Mouse (Mus musculus): ENCODE results near the gene 1520401A03Rik. TPM values are rescaled to one million over a fixed set of nuclear protein-coding genes. Genes with fewer than 3 reads are reported as not detected.
"Not testable (repeated sequence)": the region's sequence is repeated elsewhere in the genome, so short reads cannot be mapped to it uniquely, and the experiment has no call there.

Gene 1520401A03Rik
- not detected in 2 replicates for polyA plus RNA-seq (2015; fragmentation: Nextera tagmentation; extraction: Ambion mirVana)

DNA sequence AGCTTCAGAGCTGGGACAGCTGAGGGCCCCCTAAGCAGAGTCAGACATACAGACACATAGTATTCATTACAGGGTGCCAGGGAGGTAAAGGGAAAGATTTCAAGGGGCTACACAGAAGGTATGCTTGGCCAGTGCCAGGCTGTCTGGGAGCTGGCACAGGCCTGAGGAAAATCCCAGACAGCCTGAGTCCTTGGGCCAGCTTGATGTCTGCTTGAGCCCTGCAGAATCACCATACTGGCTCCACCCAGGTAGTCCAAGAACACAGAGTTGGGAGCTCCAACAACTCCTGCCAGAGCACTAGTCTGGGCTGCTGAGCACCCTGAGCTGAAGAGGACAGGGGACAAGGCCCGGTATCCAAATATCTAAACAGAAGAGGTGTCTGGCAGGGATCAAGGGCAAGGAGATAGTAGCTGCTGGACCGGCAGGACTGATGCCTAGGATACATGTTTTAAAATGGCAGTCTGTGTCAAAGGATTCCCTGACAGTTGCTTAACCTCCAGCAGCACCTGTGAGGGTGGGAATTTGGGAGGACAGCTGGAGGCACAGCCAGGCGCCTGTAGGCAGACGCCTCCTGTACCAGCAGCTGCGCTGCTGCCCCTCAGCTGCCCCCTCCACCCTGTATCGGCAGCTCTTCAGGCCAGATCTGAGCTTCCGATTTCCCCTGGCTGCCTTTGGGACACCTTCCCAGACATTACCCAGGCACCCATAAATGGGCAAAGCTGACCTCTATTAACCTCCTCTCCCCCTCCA lies at the start of gene 1520401A03Rik:
TSS of gene 1520401A03Rik (minus strand) at position 408 of the 750 bp plus-strand sequence.
- no peak within 1 kb of the TSS for H3K9ac ChIP-seq (replicated peaks)
- no peaks in the 10 kb centered on the region for H3K36me3 ChIP-seq
- no peak for ATAC-seq (replicated peaks)
- no peak within 1 kb of the TSS for H3K4me2 ChIP-seq (replicated peaks)
- no peak within 1 kb of the TSS for H3K27ac ChIP-seq (replicated peaks)
- no peaks in the 10 kb centered on the region for H3K27me3 ChIP-seq
- H3K4me3 ChIP-seq, result no peak within 1 kb of the TSS
- H3K9me3 ChIP-seq, result no peaks in the 10 kb centered on the region
- peaks cover 14% of the 10 kb centered on the region for H3K4me1 ChIP-seq
- WGBS, result 83% methylated on average over 7 of the region's 7 CpGs

DNA sequence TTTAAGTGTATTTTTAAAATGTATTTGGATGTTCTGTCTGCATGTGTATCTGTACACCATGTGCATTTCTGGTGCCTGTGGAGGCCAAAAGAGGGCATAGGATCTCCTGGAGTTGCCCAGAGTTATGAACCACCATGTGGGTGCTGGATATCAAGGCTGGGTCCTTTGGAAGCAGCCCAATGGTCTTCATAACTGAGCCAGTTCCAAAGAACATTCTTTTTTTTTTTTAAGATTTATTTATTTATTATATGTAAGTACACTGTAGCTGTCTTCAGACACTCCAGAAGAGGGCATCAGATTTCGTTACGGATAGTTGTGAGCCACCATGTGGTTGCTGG lies 49.6 kb upstream of the 1520401A03Rik start:
- H3K27me3 ChIP-seq; ATAC-seq (replicated peaks); H3K9ac ChIP-seq (replicated peaks); H3K36me3 ChIP-seq; H3K9me3 ChIP-seq: not testable (repeated sequence)
- peak overlapping the region; percentile 50 for H3K4me2 ChIP-seq (replicated peaks)
- H3K4me3 ChIP-seq, result peak overlapping the region; percentile 96
- WGBS, result 85% methylated on average over 2 of the region's 2 CpGs
- H3K4me1 ChIP-seq, result peaks cover 21% of the 10 kb centered on the region
- H3K27ac ChIP-seq (replicated peaks), result peak overlapping the region; percentile 56

DNA sequence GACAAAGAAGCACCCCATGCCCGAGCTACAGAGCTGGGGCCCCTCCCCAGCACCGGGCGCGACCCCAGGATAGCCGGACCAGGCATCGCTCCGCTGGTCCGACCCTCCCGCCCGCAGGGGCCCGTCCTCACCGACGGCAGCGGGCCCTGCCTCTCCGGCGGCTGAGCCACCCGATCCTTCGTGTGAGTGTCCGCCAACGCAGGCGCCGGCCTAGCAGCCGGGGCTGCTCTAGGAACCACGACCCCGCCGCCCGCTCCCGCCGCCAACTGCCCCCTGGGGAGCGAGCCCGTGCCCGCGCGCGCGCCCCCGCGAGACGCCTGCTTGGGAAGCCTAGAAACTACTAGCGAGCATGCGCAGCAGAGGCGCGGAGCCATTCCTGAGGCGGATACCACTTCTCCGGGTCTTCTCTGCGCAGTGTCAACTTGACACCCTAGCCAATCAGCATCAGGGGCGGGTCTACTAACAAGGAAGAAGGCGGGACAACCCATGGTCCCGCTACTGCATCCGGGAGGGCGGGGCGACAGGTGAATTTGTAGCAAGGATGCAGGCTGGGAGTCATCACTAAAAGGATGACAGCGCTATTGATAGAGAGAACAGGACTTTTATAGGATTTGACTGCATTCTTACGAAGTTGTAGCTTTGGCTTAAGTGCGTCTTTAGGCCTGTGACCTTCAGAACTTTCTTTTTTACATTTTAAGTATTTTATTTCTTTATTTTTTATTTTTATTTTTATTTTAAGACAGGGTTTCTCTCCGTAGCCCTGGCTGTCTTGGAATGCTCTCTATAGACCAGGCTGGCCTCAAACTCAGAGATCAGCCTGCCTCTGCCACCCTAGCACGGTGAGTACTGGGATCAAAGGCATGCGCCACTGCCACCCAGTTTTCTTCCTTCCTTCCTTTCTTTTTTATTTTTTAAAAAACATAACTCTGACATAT lies 49.0 kb upstream of the 1520401A03Rik start, which contains the start of gene Flywch1:
TSS of gene Flywch1 (minus strand) at position 319 of the 935 bp plus-strand sequence.
- Histone ChIP-seq H3K36me3 (no peaks in the 10 kb centered on the region; the same call in 1 of the 2 replicates), H3K9ac (replicated peaks) (peak within 1 kb of the TSS; percentile 98), H3K4me3 (peak within 1 kb of the TSS; percentile 96), H3K4me2 (replicated peaks) (peak within 1 kb of the TSS; percentile 50), H3K27me3 (no peaks in the 10 kb centered on the region), H3K4me1 (peaks cover 21% of the 10 kb centered on the region), H3K27ac (replicated peaks) (peak within 1 kb of the TSS; percentile 85), H3K9me3 (no peaks in the 10 kb centered on the region)
- ATAC-seq (replicated peaks), result peak; percentile 99
- WGBS, result 4% methylated on average over 58 of the region's 58 CpGs

DNA sequence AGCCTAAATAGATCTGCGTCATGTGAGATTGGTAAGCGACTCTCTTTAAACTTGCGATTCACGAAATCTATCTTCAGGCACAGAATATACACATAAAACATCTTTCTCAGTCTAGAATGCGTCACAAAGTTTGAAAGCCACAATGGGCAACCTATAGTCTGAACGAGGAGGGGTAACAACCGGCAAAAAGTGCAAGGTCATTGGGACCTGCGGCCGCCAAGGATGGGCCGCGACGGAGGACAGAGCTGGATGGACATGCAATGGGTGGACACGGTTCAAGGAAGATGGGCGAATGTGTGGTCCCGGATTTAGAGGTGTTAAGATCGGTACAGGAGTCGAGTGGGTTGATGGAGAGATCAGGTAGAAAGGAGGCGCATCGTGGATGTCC lies 48.3 kb upstream of the 1520401A03Rik start:
- ATAC-seq (replicated peaks), result no peak
- Histone ChIP-seq H3K4me3 (peak overlapping the region; percentile 96), H3K36me3 (no peaks in the 10 kb centered on the region; the same call in 1 of the 2 replicates), H3K4me2 (replicated peaks) (peak overlapping the region; percentile 50), H3K27me3 (no peaks in the 10 kb centered on the region), H3K9ac (replicated peaks) (peak overlapping the region; percentile 98), H3K9me3 (no peaks in the 10 kb centered on the region), H3K27ac (replicated peaks) (peak overlapping the region; percentile 85), H3K4me1 (peaks cover 21% of the 10 kb centered on the region)
- WGBS, result 0% methylated on average over 19 of the region's 19 CpGs

GRCm38 (mm10) chr17:23770493-23770892 lies 47.9 kb upstream of the 1520401A03Rik start:
- H3K27me3 ChIP-seq, result no peaks in the 10 kb centered on the region
- no peaks in the 10 kb centered on the region for H3K9me3 ChIP-seq
- peak overlapping the region; percentile 96 for H3K4me3 ChIP-seq
- H3K9ac ChIP-seq (replicated peaks), result peak overlapping the region; percentile 98
- WGBS, result 10% methylated on average over 2 of the region's 2 CpGs
- no peak for ATAC-seq (replicated peaks)
- peak overlapping the region; percentile 85 for H3K27ac ChIP-seq (replicated peaks)
- H3K4me1 ChIP-seq, result peaks cover 21% of the 10 kb centered on the region
- H3K36me3 ChIP-seq, result no peaks in the 10 kb centered on the region; the same call in 1 of the 2 replicates
- peak overlapping the region; percentile 50 for H3K4me2 ChIP-seq (replicated peaks)

- Histone ChIP-seq H3K27ac (replicated peaks) (no peak overlapping the region), H3K27me3 (no peaks in the 10 kb centered on the region), H3K36me3 (peaks cover 38% of the 10 kb centered on the region), H3K9me3 (no peaks in the 10 kb centered on the region), H3K9ac (replicated peaks) (no peak overlapping the region), H3K4me1 (no peaks in the 10 kb centered on the region), H3K4me2 (replicated peaks) (no peak overlapping the region), H3K4me3 (no peak overlapping the region)
- WGBS, result 79% methylated on average over 11 of the region's 11 CpGs
- ATAC-seq (replicated peaks), result 0 out of 2 replicates have a peak, but pooled peaks have one; percentile 42
Observed at GRCm38 (mm10) chr17:23762976-23763375, 40.4 kb upstream of the 1520401A03Rik start.

DNA sequence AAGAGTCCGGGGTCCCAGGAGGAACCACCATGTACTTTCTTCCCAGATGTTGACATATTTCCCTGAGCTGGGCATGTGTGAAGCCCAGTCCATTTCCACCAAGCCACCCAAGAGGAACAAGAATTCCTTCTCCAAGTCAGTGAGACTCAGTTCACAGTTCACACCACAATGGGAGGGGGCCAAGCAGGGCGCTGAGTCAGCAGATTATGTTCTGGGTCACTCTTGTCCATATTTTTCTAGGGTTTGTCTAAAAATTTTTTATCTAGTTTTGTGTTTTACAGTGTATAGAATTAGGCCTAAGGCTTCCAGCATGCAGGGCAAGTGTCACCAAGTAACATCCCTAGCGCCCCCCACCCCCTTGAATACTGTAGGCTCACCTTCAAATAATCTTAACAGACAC lies 38.6 kb upstream of the 1520401A03Rik start:
- no peak overlapping the region for H3K4me3 ChIP-seq
- WGBS, result 100% methylated on average over 3 of the region's 3 CpGs
- H3K9me3 ChIP-seq, result no peaks in the 10 kb centered on the region
- H3K9ac ChIP-seq (replicated peaks), result no peak overlapping the region
- H3K4me2 ChIP-seq (replicated peaks), result no peak overlapping the region
- H3K27ac ChIP-seq (replicated peaks), result no peak overlapping the region
- H3K27me3 ChIP-seq, result no peaks in the 10 kb centered on the region
- H3K36me3 ChIP-seq, result peaks cover 56% of the 10 kb centered on the region
- ATAC-seq (replicated peaks), result no peak
- no peaks in the 10 kb centered on the region for H3K4me1 ChIP-seq

DNA sequence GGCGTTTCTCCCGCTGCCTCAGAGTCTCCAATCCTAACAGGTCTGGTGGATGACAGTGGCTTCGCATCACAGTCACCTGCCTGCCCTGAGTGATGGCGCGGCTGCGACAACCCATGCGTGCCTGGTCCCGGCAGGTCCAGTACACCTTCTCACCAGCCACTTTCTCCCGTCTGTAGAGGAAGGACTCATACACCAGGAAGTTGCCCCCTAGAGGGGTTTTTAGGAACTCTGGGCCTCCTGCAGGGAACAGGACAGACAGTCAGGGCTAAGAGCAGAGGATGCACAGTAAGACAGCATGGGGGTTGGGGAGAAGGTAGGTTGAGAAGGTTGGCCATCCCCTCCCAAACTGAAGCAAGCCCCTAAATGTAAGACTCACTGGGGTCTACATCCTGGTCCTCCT lies 37.6 kb upstream of the 1520401A03Rik start:
- H3K4me3 ChIP-seq, result no peak overlapping the region
- no peak overlapping the region for H3K27ac ChIP-seq (replicated peaks)
- H3K9ac ChIP-seq (replicated peaks), result no peak overlapping the region
- H3K9me3 ChIP-seq, result no peaks in the 10 kb centered on the region
- WGBS, result 93% methylated on average over 9 of the region's 9 CpGs
- H3K27me3 ChIP-seq, result no peaks in the 10 kb centered on the region
- H3K4me1 ChIP-seq, result no peaks in the 10 kb centered on the region
- peaks cover 65% of the 10 kb centered on the region for H3K36me3 ChIP-seq
- ATAC-seq (replicated peaks), result no peak
- no peak overlapping the region for H3K4me2 ChIP-seq (replicated peaks)

DNA sequence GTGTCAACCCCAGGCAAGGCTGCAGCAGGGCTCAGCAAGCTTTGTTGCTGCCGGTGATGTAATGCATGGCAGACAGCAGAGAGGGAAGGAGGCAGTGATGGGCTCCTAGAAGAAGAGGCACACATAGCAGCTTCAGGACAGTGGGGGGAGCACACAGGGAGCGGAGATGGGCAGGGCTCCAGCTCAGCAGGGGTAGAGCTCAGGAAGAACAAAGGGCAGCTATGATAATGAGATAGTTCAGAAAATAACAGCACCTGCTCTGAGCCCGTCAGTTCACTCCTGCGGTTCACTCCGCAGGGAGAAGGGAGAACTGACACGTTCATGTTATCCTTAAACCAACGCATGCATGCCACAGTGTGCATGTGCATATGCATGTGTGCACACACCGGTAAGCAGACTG lies 36.2 kb upstream of the 1520401A03Rik start:
- ATAC-seq (replicated peaks), result no peak
- peaks cover 77% of the 10 kb centered on the region for H3K36me3 ChIP-seq
- no peak overlapping the region for H3K4me2 ChIP-seq (replicated peaks)
- WGBS, result 62% methylated on average over 8 of the region's 8 CpGs
- H3K4me3 ChIP-seq, result no peak overlapping the region
- no peaks in the 10 kb centered on the region for H3K27me3 ChIP-seq
- H3K9ac ChIP-seq (replicated peaks), result no peak overlapping the region
- H3K4me1 ChIP-seq, result no peaks in the 10 kb centered on the region
- no peaks in the 10 kb centered on the region for H3K9me3 ChIP-seq
- no peak overlapping the region for H3K27ac ChIP-seq (replicated peaks)

GRCm38 (mm10) chr17:23757581-23757980 lies 35.0 kb upstream of the 1520401A03Rik start:
- Histone ChIP-seq H3K27me3 (no peaks in the 10 kb centered on the region), H3K27ac (replicated peaks) (no peak overlapping the region), H3K36me3 (peaks cover 89% of the 10 kb centered on the region), H3K4me1 (no peaks in the 10 kb centered on the region), H3K9me3 (no peaks in the 10 kb centered on the region), H3K4me2 (replicated peaks) (no peak overlapping the region), H3K9ac (replicated peaks) (no peak overlapping the region), H3K4me3 (no peak overlapping the region)
- ATAC-seq (replicated peaks), result no peak
- 94% methylated on average over 9 of the region's 9 CpGs for WGBS

GRCm38 (mm10) chr17:23755689-23756088 lies 33.1 kb upstream of the 1520401A03Rik start:
- Histone ChIP-seq H3K27me3 (no peaks in the 10 kb centered on the region), H3K27ac (replicated peaks) (no peak overlapping the region), H3K4me2 (replicated peaks) (no peak overlapping the region), H3K9ac (replicated peaks) (no peak overlapping the region), H3K4me1 (no peaks in the 10 kb centered on the region), H3K36me3 (peaks cover 84% of the 10 kb centered on the region), H3K4me3 (no peak overlapping the region), H3K9me3 (no peaks in the 10 kb centered on the region)
- WGBS, result 93% methylated on average over 13 of the region's 13 CpGs
- no peak for ATAC-seq (replicated peaks)

All from forebrain, embryonic 15.5 days (tissue).